Mouse (Mus musculus) thymus, adult 2 months (tissue): ENCODE data around the gene Muc5ac. TPM values are rescaled to one million over a fixed set of nuclear protein-coding genes. Genes with fewer than 3 reads are reported as not detected.
"Not testable (repeated sequence)": the region's sequence is repeated elsewhere in the genome, so short reads cannot be mapped to it uniquely, and the experiment has no call there.

Experiments
- DNase-seq: peaks from one replicate; pipeline ENCODE4 v3.0.0; 2021
- H3K27ac ChIP-seq: fragments of 200-500 bp; 2 replicates; pipeline ENCODE4 v1.5.1; 2012; ENCODE audit warnings: low read length, control low read depth; ENCODE audit not compliant: control insufficient read depth, insufficient read depth
- H3K27me3 ChIP-seq: fragments of 200-500 bp; 2 replicates; pipeline ENCODE4 v1.6.1; 2012; ENCODE audit warnings: mild to moderate bottlenecking, low read length, moderate library complexity, mixed read lengths; ENCODE audit not compliant: control insufficient read depth, insufficient read depth
- H3K36me3 ChIP-seq: fragments of 200-500 bp; 2 replicates; pipeline ENCODE4 v1.6.1; 2012; ENCODE audit warnings: mild to moderate bottlenecking, low read length, moderate library complexity; ENCODE audit not compliant: control insufficient read depth, insufficient read depth
- H3K4me1 ChIP-seq: fragments of 200-500 bp; replicated peaks from 2 replicates; pipeline ENCODE4 v1.6.1; 2012; ENCODE audit warnings: low read length; ENCODE audit not compliant: control insufficient read depth, insufficient read depth
- H3K4me3 ChIP-seq: fragments of 200-500 bp; 2 replicates; pipeline ENCODE4 v1.5.1; 2012; ENCODE audit warnings: mild to moderate bottlenecking, low read length, control low read depth, moderate library complexity; ENCODE audit not compliant: control insufficient read depth, insufficient read depth
- CTCF ChIP-seq: fragments of 200-500 bp; IDR thresholded peaks from 2 replicates; pipeline ENCODE4 v1.5.1; 2012; ENCODE audit warnings: mild to moderate bottlenecking, control low read depth, low read length, moderate library complexity, borderline replicate concordance; ENCODE audit not compliant: control insufficient read depth, poor library complexity, insufficient read depth; ENCODE audit errors: extremely low read depth
- POLR2A ChIP-seq: fragments of 200-500 bp; IDR thresholded peaks from 2 replicates; pipeline ENCODE4 v1.6.1; 2012; ENCODE audit warnings: mild to moderate bottlenecking, low read length, control low read depth, moderate library complexity; ENCODE audit not compliant: control insufficient read depth, poor library complexity, insufficient read depth; ENCODE audit errors: extremely low read depth
- WGBS: fragments of 180-500 bp; shearing (Covaris S2); methylation state at CpG from one replicate; pipeline ENCODE4 v1.1.7; 2018; 5-methylcytosine and 5-hydroxymethylcytosine counted together
- polyA plus RNA-seq: library from polyadenylated mRNA; depleted of rRNA; stranded (reverse); fragments of >200 nt; gene quantifications from 2 replicates; pipeline ENCODE4 v1.2.3, GENCODE M21; 2012

The Muc5ac gene
- polyA plus RNA-seq, 1 experiment = 0.59 TPM

- Histone ChIP-seq H3K27me3 (no peaks in the 10 kb centered on the region), H3K27ac (no peak overlapping the region), H3K4me1 (no peaks in the 10 kb centered on the region), H3K36me3 (no peaks in the 10 kb centered on the region), H3K4me3 (no peak overlapping the region)
- TF ChIP-seq CTCF (no peak), POLR2A (no peak)
- 90% methylated on average over 8 of the region's 8 CpGs for WGBS
- no peak for DNase-seq
Measured at GRCm38 (mm10) chr7:141770988-141771387, 17.8 kb upstream of the Muc5ac start.

GRCm38 (mm10) chr7:141772058-141772557 is 16.7 kb upstream of the Muc5ac start:
- whole genome bisulfite sequencing = 56% methylated on average over 1 of the region's 1 CpGs
- TF ChIP-seq POLR2A (no peak), CTCF (no peak)
- DNase-seq = no peak
- no peaks in the 10 kb centered on the region for H3K4me1 ChIP-seq
- no peaks in the 10 kb centered on the region for H3K27me3 ChIP-seq
- H3K4me3 ChIP-seq = no peak overlapping the region
- H3K27ac ChIP-seq = no peak overlapping the region
- H3K36me3 ChIP-seq = no peaks in the 10 kb centered on the region

DNA sequence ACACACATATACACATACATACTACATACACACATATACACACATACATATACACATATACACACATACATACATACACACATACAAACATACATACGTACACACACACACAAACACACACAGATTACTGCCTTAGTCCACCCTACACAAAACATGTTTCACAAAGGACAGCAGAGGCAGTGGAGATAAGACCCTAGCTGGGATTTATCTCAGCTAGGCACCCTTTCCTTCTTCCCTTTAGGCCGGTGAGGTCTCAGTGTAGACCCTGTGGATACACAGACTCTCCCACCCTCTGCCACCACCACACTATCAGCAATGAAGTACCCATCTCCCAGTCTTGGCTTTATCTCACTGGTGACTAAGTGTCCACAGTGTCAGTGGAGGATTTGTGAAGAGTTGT is 13.9 kb upstream of the Muc5ac start:
- 93% methylated on average over 2 of the region's 2 CpGs for WGBS
- H3K27me3 ChIP-seq = no peaks in the 10 kb centered on the region
- no peak for DNase-seq
- H3K27ac ChIP-seq = no peak overlapping the region
- H3K4me3 ChIP-seq = no peak overlapping the region
- no peaks in the 10 kb centered on the region for H3K4me1 ChIP-seq
- no peak for TF ChIP-seq CTCF
- TF ChIP-seq POLR2A = no peak
- H3K36me3 ChIP-seq = no peaks in the 10 kb centered on the region

- no peak overlapping the region for H3K4me3 ChIP-seq
- H3K27me3 ChIP-seq = no peaks in the 10 kb centered on the region
- H3K27ac ChIP-seq = no peak overlapping the region
- H3K36me3 ChIP-seq = no peaks in the 10 kb centered on the region
- no peaks in the 10 kb centered on the region for H3K4me1 ChIP-seq
- DNase-seq = no peak
- WGBS = 89% methylated on average over 5 of the region's 5 CpGs
- no peak for TF ChIP-seq CTCF
- TF ChIP-seq POLR2A = no peak
Measured at GRCm38 (mm10) chr7:141776199-141776598, 12.6 kb upstream of the Muc5ac start.

- DNase-seq = no peak
- Histone ChIP-seq H3K4me1 (no peaks in the 10 kb centered on the region), H3K4me3 (no peak overlapping the region), H3K36me3 (no peaks in the 10 kb centered on the region), H3K27ac (no peak overlapping the region), H3K27me3 (no peaks in the 10 kb centered on the region)
- TF ChIP-seq POLR2A (no peak), CTCF (no peak)
- WGBS = 94% methylated on average over 1 of the region's 1 CpGs
Measured at GRCm38 (mm10) chr7:141794251-141794650, 5.5 kb downstream of the Muc5ac start.

DNA sequence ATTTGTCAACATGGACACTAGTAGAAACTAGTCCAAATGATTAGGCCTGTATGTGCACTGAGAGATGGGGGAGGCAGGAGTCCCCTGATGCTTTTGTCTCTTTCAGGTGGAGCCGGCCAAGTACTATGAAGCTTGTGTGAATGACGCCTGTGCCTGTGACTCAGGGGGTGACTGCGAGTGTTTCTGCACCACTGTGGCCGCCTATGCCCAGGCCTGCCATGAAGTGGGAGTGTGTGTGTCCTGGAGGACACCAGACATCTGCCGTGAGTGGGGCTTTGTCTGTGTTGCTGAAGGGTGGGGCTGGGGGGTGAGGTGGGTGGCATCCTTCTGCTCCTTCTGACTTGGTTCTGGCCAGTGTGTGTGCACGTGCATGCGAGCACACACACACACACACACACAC is 14.4 kb downstream of the Muc5ac start:
- 98% methylated on average over 7 of the region's 7 CpGs for WGBS
- DNase-seq = no peak
- no peaks in the 10 kb centered on the region for H3K36me3 ChIP-seq
- H3K4me3 ChIP-seq = no peak overlapping the region
- no peaks in the 10 kb centered on the region for H3K27me3 ChIP-seq
- no peaks in the 10 kb centered on the region for H3K4me1 ChIP-seq
- TF ChIP-seq POLR2A (no peak), CTCF (no peak)
- no peak overlapping the region for H3K27ac ChIP-seq

DNA sequence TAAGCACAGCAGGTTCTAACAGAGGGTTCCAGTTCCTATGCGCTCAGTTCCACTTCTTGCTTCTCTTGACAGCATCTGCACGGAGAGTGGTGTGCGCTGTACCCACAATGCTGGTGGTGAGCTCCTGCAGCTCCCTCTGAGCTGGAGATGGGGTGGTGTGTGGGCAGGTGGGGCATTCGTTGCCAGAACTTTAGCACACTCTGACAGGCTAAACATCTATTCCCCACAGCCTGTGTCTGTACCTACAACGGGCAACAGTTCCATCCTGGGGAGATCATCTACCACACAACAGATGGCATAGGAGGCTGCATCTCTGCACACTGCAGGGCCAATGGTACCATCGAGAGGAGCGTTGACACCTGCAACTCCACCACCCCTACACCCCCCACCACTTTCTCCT is 16.6 kb downstream of the Muc5ac start:
- Histone ChIP-seq H3K4me3 (no peak overlapping the region), H3K36me3 (no peaks in the 10 kb centered on the region), H3K4me1 (no peaks in the 10 kb centered on the region), H3K27ac (no peak overlapping the region), H3K27me3 (no peaks in the 10 kb centered on the region)
- no peak for TF ChIP-seq POLR2A
- TF ChIP-seq CTCF = no peak
- 84% methylated on average over 7 of the region's 7 CpGs for WGBS
- no peak for DNase-seq

- H3K4me1 ChIP-seq, H3K27ac ChIP-seq, H3K4me3 ChIP-seq, H3K27me3 ChIP-seq, H3K36me3 ChIP-seq, DNase-seq: not testable (repeated sequence)
- WGBS = no CpG with 5 or more reads among the region's 4 CpGs
Measured at GRCm38 (mm10) chr7:141807823-141808222, 19.1 kb downstream of the Muc5ac start.

GRCm38 (mm10) chr7:141809933-141810332 is 21.2 kb downstream of the Muc5ac start:
- DNase-seq, H3K27ac ChIP-seq, H3K27me3 ChIP-seq, H3K36me3 ChIP-seq, H3K4me1 ChIP-seq, H3K4me3 ChIP-seq: not testable (repeated sequence)
- no CpG with 5 or more reads among the region's 4 CpGs for WGBS
